Mouse (Mus musculus) monocyte, adult 59 days (primary cell): Measurements from ENCODE around the gene Chtop. TPM values are rescaled to one million over a fixed set of nuclear protein-coding genes. Genes with fewer than 3 reads are reported as not detected.

Experiments
- total RNA-seq, 2 experiments: library from RNA; stranded (reverse); gene quantifications; one replicate each; pipeline ENCODE4 v1.2.4; 2023

The Chtop gene
- 100 to 1,000 TPM; 112 to 113 TPM for total RNA-seq

DNA sequence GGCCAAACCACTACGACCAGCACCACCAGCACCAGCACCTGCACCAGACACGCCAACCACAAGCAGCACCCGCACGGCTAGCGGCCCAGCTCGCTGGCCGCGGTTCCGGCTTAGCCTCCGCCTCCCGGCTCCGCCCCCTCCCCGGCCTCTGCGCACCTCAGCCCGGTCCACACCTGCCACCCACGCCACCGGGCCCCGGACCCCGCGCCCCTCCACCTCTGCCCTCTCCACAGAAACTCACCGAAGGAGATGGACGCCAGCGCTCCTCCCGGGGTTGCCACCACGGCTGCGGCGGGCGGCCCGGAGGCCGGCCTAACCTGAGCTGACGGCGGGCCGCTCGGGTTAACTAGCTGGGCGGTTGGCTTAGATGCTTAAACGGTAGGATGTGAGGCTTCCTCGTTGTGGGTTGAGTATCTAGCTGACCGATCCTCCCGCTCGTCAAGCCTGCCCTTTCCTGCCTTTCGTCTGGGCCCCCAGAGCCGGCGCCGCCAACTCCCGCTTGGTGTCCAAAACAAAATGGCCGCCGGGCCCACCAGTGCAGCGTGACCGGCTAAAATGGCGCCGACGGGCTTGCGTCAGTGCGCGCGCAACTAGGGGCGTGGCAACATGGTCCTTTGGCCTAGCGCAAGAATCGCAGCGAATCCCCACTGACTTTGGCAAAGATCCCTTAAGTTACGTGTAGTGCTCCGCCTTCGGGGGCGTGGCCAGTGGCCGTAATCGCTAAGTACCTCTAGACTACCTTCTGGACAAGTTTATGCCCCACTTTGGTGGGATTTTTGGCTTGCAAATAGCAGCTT, at the start of gene Chtop:
Gene Chtop, minus strand, starts transcription at position 549 of the 797 bp plus-strand sequence.

DNA sequence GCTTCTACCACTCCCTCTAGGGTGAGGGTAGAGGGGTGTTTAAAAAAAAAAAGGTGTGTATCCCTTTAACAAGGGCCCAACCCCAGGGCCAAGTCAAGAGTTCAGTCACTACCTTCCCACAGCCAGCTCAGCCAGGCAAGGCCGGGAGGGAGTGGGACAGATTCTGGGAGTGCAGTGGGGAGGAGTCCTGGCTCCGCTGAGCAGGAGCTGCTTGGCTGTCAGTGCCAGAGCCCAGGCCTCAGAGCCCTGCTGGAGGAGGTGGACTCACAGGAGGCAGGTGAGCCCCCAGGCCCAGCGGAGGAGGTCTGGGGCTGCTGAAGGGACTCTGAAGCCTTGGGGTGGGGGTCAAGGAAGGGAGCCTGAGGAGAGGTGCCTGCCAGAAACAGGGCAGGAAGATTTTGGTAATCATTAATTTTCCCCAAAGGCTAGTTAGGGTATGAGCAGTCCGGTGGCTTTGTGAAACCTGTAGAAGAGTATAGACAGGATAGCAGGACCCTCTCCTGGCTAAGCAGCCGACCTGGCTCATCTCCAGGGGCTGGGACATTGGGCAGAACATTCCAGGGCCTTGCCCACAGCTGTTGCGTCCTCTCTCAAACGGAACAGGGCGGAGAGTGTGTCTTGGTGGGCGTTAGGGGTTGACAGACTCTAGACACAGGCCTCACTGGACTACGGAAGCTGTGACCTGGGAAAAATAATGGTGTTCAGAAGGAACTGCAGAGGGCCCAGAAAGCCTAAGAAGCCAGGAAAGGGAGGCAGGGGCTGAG, 28.0 kb upstream of the Chtop start, which contains the start of gene S100a16:
Gene S100a16, plus strand, starts transcription at position 114 of the 764 bp plus-strand sequence.

DNA sequence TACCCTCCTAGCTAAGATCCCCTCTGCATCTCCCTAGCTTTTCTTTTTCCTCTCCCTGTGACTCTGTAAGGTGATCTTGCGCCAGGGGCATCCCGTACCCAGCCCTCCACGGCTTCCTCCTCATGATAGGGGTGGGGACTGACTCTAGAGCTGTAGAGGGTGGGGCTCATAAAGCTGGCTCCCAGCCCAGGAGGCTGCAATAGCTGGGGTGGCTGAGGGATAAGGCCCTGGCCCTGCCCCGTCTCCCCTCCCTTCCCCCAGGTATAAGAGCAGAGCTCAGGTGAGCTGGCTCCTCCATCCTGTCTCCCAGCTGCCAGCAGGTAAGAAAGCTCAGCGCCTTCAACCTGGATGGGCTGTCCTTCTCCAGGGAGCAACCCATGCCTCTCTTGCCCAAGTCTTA, 17.3 kb upstream of the Chtop start, which contains the start of gene S100a14:
Gene S100a14, plus strand, starts transcription at position 277 of the 400 bp plus-strand sequence.

DNA sequence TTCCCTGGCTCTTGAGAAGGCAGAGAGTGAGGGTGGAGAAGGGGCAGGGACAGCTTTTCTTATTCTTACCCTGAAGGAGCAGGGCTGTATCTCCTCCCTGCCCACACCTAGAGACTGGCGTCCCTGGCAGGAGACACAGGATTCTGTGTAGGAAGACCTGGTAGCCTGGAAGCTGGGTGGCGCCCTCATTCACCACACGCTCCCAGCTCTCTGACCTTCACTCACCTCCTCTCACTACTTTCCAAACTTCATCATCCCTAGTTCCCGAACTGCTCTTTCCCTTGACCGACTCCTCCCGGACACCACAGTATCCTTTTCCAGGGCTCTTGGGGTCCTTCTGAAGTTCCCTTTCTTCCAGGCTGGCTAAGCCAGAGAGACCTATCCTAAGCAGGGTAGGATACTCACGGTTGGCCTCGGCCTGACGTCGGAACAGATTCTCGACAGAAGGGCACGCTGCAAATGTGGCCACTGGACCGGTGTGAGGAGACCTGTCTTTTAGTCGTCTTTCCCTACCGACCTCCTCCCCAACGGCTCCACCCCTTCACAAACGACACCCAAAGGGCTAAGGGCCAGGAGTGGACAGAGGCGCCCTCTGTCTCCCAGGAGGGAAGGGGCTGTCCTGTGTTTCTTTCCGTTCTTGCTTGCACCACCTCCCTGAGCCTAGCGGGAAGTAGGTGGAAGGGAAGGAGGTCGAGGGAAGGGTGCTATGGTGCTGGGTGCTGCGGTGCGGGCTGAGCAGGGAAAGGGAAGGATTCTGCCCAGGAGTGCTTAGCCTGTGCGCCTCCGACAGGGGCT, 4.7 kb upstream of the Chtop start, which contains the start of the genes S100a1 and S100a13:
Gene S100a1, minus strand, starts transcription at position 597 of the 795 bp plus-strand sequence.
Gene S100a13, plus strand, starts transcription at position 640 of the 795 bp plus-strand sequence.

DNA sequence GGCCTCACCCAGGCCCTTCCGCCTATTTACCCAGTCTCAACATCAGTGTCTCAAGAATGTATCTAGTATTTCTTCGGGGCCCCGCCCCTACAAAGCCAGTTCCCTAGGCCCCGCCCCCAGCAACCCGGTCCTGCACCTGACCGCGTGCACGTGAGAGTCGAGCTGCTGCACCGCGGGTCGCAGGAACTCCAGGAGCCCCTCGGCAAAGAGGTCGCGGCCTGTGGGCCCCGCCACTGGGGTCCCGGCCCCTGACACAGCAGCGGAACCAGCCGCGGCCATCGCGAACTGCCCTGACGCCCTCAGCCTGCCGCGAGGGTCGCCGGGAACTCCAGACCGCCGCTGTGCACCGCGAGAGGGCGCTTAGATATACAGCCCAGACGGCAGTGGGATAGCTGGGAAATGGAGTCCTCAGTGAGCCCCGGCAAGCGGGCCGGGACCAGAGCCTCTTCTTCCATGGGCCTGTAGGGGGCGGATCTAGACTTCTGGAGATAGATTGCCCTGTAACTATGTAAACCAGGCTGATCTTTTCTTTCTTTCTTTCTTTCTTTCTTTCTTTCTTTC, 18.5 kb downstream of the Chtop start, which contains the start of gene Snapin:
Gene Snapin, minus strand, starts transcription at position 338 of the 561 bp plus-strand sequence.

DNA sequence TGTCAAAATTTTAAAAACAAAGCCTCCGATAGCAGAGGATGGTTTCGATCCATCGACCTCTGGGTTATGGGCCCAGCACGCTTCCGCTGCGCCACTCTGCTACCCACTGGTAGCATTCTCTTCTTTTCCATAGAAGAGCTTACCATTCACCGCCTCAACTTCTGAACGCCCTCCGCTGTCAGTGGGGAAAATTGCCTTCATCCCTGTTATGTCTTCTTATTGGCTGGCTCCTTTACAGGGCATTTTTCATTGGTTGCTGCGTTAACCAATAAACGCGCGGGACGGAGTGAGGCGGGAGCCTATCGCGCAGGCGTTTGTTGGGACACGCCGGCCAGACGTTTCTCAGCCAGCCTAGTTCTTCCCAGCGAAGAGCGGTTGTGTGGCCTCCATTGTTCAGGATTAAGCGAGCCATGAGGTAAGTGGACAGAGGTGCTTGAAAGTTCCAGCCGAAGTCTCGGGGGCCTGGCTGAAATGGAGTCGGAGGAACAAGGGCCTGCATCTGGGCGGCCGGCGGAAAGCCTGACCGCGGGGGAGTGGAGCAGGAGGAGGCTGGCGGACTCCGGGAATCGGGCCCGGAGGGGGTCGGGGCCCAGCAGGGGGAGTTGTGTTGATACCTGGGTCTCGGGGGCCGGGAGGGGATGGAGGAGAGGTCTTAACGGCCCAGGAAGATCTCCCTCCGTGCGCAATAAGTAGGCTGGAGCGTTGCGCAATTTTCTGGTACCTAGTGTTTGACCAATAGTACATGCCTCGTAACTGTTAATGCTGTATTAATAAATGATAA, 33.3 kb downstream of the Chtop start, which contains the start of gene Ilf2:
Gene Ilf2, plus strand, starts transcription at position 296 of the 781 bp plus-strand sequence.

DNA sequence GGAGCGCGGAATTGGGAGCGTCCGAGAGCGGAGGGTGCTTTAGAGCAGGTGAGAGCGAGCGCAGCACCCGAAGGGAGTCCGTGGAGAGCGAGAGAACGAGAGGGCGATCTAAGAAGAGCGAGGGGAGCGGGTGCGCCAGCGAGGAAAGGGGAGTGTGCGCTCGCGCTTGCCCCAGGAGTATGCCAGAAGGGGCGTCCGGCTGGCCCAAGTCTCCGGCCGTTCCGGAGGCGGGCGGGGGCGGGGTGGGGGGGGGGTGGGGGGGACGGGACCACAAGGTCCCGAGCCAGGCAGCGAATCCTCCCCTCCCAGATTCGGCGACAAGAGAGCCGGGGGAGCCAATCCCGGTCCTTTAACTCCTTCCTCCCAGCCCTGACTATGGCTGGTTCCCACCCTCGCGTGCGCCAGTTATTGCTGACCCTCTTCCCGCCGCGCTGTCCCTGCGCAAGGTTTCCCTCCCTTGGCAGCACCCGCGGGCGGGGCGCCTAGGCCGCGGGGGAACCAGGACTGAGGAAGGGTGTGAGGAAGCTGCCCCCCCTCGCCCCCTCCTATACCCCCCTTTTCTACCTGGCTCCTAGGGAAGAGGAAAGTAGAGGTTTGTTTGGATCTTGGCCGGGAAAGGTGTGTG, 43.5 kb downstream of the Chtop start, which contains the start of gene Npr1:
Gene Npr1, minus strand, starts transcription at position 181 of the 625 bp plus-strand sequence.

Other genes with a start within 250 kb of the Chtop start
- 100 to 1,000 TPM in 1 of 2 experiments, 10 to 100 TPM in 1; 95.5 to 103 TPM for gene Dennd4b, start 244.3 kb downstream of the Chtop start, total RNA-seq
- gene Gatad2b, start 216.3 kb downstream of the Chtop start, total RNA-seq = 10 to 100 TPM; 77.6 to 81.0 TPM
- 1 to 10 TPM; 1.1 to 1.5 TPM for gene Slc27a3, start 119.6 kb downstream of the Chtop start, total RNA-seq
- gene Ints3, start 75.9 kb downstream of the Chtop start, total RNA-seq = 10 to 100 TPM; 35.1 to 39.0 TPM
- under 1 TPM in 1 of 2 experiments, not detected in 1; 0.52 TPM for gene Npr1, start 43.6 kb downstream of the Chtop start, total RNA-seq
- gene Ilf2, start 33.4 kb downstream of the Chtop start, total RNA-seq = 10 to 100 TPM; 40.5 to 47.3 TPM
- gene Snapin, start 18.5 kb downstream of the Chtop start, total RNA-seq = 10 to 100 TPM; 42.2 to 43.7 TPM
- 10 to 100 TPM; 24.1 to 24.6 TPM for gene S100a1, start 4.9 kb upstream of the Chtop start, total RNA-seq
- 10 to 100 TPM; 36.8 to 37.4 TPM for gene S100a13, start 4.9 kb upstream of the Chtop start, total RNA-seq
- under 1 TPM in 1 of 2 experiments, not detected in 1; 0.52 TPM for gene S100a14, start 17.4 kb upstream of the Chtop start, total RNA-seq
- not detected for gene S100a16, start 27.8 kb upstream of the Chtop start, total RNA-seq
- 1 to 10 TPM in 1 of 2 experiments, not detected in 1; 1.0 TPM for gene S100a3, start 51.1 kb upstream of the Chtop start, total RNA-seq
- not detected for gene S100a2, start 80.7 kb upstream of the Chtop start, total RNA-seq
- gene Gm42674, start 92.4 kb upstream of the Chtop start, total RNA-seq = not detected
- gene S100a4, start 94.3 kb upstream of the Chtop start, total RNA-seq = 1,000 to 10,000 TPM; 1,255 to 1,377 TPM
- gene S100a5, start 99.0 kb upstream of the Chtop start, total RNA-seq = not detected
- gene S100a6, start 103.4 kb upstream of the Chtop start, total RNA-seq = 100 to 1,000 TPM; 672 to 834 TPM
- not detected for gene S100a7a, start 144.5 kb upstream of the Chtop start, total RNA-seq
- gene S100a8, start 159.5 kb upstream of the Chtop start, total RNA-seq = 10 to 100 TPM in 1 of 2 experiments, 1 to 10 TPM in 1; 9.4 to 13.9 TPM
- gene S100a9, start 186.2 kb upstream of the Chtop start, total RNA-seq = 10 to 100 TPM; 10.3 to 13.2 TPM
- gene Pglyrp4, start 217.4 kb upstream of the Chtop start, total RNA-seq = not detected